Mouse (Mus musculus) heart, postnatal 0 days (tissue): ENCODE measurements around the gene Kifc1. TPM values are rescaled to one million over a fixed set of nuclear protein-coding genes. Genes with fewer than 3 reads are reported as not detected.
A peak's percentile ranks its signal among the peaks of the same experiment; 100 is the strongest.

Experiments used
- ATAC-seq: fragments of 200-750 bp; cut with Nextera tagmentation; 2 replicates; pipeline ENCODE4 v1.8.0; 2017; ENCODE audit warnings: low read depth, moderate number of reproducible peaks, moderate library complexity; ENCODE audit not compliant: insufficient read depth
- DNase-seq: peaks from one replicate; pipeline ENCODE4 v3.0.0-alpha.2; 2016; ENCODE audit warnings: low spot score
- H3K27ac ChIP-seq: fragments of 300-500 bp; sonication (generic); 2 replicates; pipeline ENCODE4 v1.5.1; 2014; ENCODE audit warnings: low read depth, mild to moderate bottlenecking
- H3K27me3 ChIP-seq: fragments of 300-500 bp; sonication (generic); 2 replicates; pipeline ENCODE4 v1.6.1; 2014; ENCODE audit warnings: low read length, mixed read lengths; ENCODE audit not compliant: control insufficient read depth, insufficient read depth
- H3K36me3 ChIP-seq: fragments of 300-500 bp; sonication (generic); replicated peaks from 2 replicates; pipeline ENCODE4 v1.6.1; 2014; ENCODE audit warnings: low read length, mixed read lengths; ENCODE audit not compliant: control insufficient read depth, insufficient read depth
- H3K4me1 ChIP-seq: fragments of 300-500 bp; sonication (generic); 2 replicates; pipeline ENCODE4 v1.6.1; 2014; ENCODE audit warnings: antibody characterized with exemption; ENCODE audit not compliant: control insufficient read depth, insufficient read depth
- H3K4me2 ChIP-seq: fragments of 300-500 bp; sonication (generic); 2 replicates; pipeline ENCODE4 v1.6.1; 2014; ENCODE audit warnings: low read depth, mild to moderate bottlenecking, low read length, moderate library complexity
- H3K4me3 ChIP-seq: fragments of 300-500 bp; sonication (generic); 2 replicates; pipeline ENCODE4 v1.5.1; 2014; ENCODE audit warnings: low read depth, low read length
- H3K9ac ChIP-seq: fragments of 300-500 bp; sonication (generic); replicated peaks from 2 replicates; pipeline ENCODE4 v1.6.1; 2014; ENCODE audit warnings: low read depth, low read length, mixed read lengths
- H3K9me3 ChIP-seq: fragments of 300-500 bp; sonication (generic); replicated peaks from 2 replicates; pipeline ENCODE4 v1.6.1; 2016; ENCODE audit warnings: low read length; ENCODE audit not compliant: control insufficient read depth
- CTCF ChIP-seq: IDR thresholded peaks from 2 replicates; pipeline ENCODE4 v1.5.1; 2016; ENCODE audit warnings: antibody characterized with exemption, control low read depth, low read depth
- EP300 ChIP-seq: IDR thresholded peaks from 2 replicates; pipeline ENCODE4 v1.6.1; 2016; ENCODE audit warnings: antibody characterized with exemption, low read depth
- WGBS: fragments of 180-500 bp; shearing (Covaris S2); extraction: QIAGEN DNeasy Blood & Tissue Kit; methylation state at CpG from one replicate; pipeline ENCODE4 v1.1.7; 2014; 5-methylcytosine and 5-hydroxymethylcytosine counted together
- polyA plus RNA-seq: library from polyadenylated mRNA; unstranded; fragments of >200 nt; fragmentation: Nextera tagmentation; extraction: Ambion mirVana; gene quantifications from 2 replicates; pipeline ENCODE4 v1.2.1, GENCODE M21; 2015
- total RNA-seq: library from RNA; depleted of rRNA; stranded (reverse); fragments of >200 nt; gene quantifications from 2 replicates; pipeline ENCODE4 v1.2.3, GENCODE M21; 2014; ENCODE audit warnings: low replicate concordance; rRNA removed

The Kifc1 gene
- total RNA-seq (17.0 and 30.1 TPM in 2 replicates), polyA plus RNA-seq (2.0 and 2.1 TPM in 2 replicates)

GRCm38 (mm10) chr17:33890533-33891059 lies at the start of gene Kifc1:
Gene Kifc1 (minus strand): TSS chr17:33890661.
- peaks cover 7% of the 10 kb centered on the region; the same call in 1 of the 2 replicates for H3K36me3 ChIP-seq
- ATAC-seq (peak; percentile 99), DNase-seq (peak; percentile 98)
- peak within 1 kb of the TSS; percentile 77 for H3K4me3 ChIP-seq
- peak within 1 kb of the TSS; percentile 74 for H3K4me2 ChIP-seq
- under 1% methylated on average over 49 of the region's 49 CpGs for whole genome bisulfite sequencing
- H3K4me1 ChIP-seq, result peaks cover 9% of the 10 kb centered on the region
- H3K27me3 ChIP-seq, result no peaks in the 10 kb centered on the region
- peak within 1 kb of the TSS; percentile 63 for H3K9ac ChIP-seq
- no peaks in the 10 kb centered on the region for H3K9me3 ChIP-seq
- TF ChIP-seq CTCF, result peak; percentile 99
- TF ChIP-seq EP300, result peak; percentile 86
- peak within 1 kb of the TSS; percentile 59; the same call in 1 of the 2 replicates for H3K27ac ChIP-seq

GRCm38 (mm10) chr17:33938783-33939182 lies 48.3 kb upstream of the Kifc1 start:
- H3K4me2 ChIP-seq, result no peak overlapping the region
- H3K9ac ChIP-seq, result no peak overlapping the region
- H3K27me3 ChIP-seq, result no peaks in the 10 kb centered on the region
- peaks cover 13% of the 10 kb centered on the region for H3K4me1 ChIP-seq
- H3K9me3 ChIP-seq, result no peaks in the 10 kb centered on the region
- 70% methylated on average over 11 of the region's 11 CpGs for WGBS
- ATAC-seq, result no peak
- H3K27ac ChIP-seq, result no peak overlapping the region
- H3K36me3 ChIP-seq, result peaks cover 46% of the 10 kb centered on the region
- TF ChIP-seq EP300, result no peak
- TF ChIP-seq CTCF, result no peak
- H3K4me3 ChIP-seq, result no peak overlapping the region
- DNase-seq, result no peak

- no peak for ATAC-seq
- peaks cover 52% of the 10 kb centered on the region for H3K36me3 ChIP-seq
- 84% methylated on average over 15 of the region's 15 CpGs for WGBS
Observed at GRCm38 (mm10) chr17:33936993-33937392, 46.5 kb upstream of the Kifc1 start.

GRCm38 (mm10) chr17:33935422-33936055 lies 45.1 kb upstream of the Kifc1 start:
- Histone ChIP-seq H3K9ac (no peak overlapping the region), H3K9me3 (no peaks in the 10 kb centered on the region), H3K36me3 (peaks cover 55% of the 10 kb centered on the region), H3K4me1 (peaks cover 14% of the 10 kb centered on the region), H3K4me2 (no peak overlapping the region), H3K27me3 (no peaks in the 10 kb centered on the region), H3K4me3 (no peak overlapping the region), H3K27ac (no peak overlapping the region)
- ATAC-seq, result no peak
- WGBS, result 83% methylated on average over 21 of the region's 21 CpGs
- no peak for DNase-seq
- no peak for TF ChIP-seq CTCF
- TF ChIP-seq EP300, result no peak

More at GRCm38 (mm10) chr17:33936993-33937392, 46.5 kb upstream of the Kifc1 start:
- Histone ChIP-seq H3K9ac (no peak overlapping the region), H3K27me3 (no peaks in the 10 kb centered on the region), H3K4me2 (no peak overlapping the region), H3K27ac (no peak overlapping the region), H3K9me3 (no peaks in the 10 kb centered on the region), H3K4me1 (peaks cover 13% of the 10 kb centered on the region), H3K4me3 (no peak overlapping the region)
- no peak for DNase-seq
- no peak for TF ChIP-seq EP300
- no peak for TF ChIP-seq CTCF

DNA sequence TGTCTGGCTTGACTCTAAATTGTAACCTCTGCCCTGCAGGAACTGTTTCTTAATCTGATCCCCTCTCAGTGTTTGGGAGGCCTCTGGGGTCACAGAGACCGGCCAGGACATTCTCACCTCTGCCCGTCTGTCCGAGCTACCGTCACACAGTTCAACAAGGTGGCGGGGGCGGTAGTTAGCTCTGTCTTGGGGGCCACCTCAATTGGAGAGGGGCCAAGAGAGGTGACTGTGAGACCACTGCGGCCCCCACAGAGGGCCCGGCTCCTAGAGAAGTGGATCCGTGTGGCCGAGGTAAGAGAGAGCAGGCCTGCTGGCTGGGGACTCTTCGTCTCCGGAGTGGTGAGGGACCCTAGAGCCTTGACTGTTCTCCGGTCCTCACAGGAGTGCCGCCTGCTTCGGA lies 42.5 kb upstream of the Kifc1 start:
- no peak for ATAC-seq
- Histone ChIP-seq H3K36me3 (peaks cover 55% of the 10 kb centered on the region), H3K9me3 (no peaks in the 10 kb centered on the region), H3K4me2 (no peak overlapping the region), H3K9ac (no peak overlapping the region), H3K4me3 (no peak overlapping the region), H3K27ac (no peak overlapping the region), H3K4me1 (peaks cover 6% of the 10 kb centered on the region; the same call in 1 of the 2 replicates), H3K27me3 (no peaks in the 10 kb centered on the region)
- 94% methylated on average over 15 of the region's 15 CpGs for WGBS
- DNase-seq, result no peak
- TF ChIP-seq EP300 (no peak), CTCF (no peak)
